Mouse (Mus musculus): Measurements from ENCODE around the gene Zbtb8b.
A peak's percentile ranks its signal among the peaks of the same experiment; 100 is the strongest.

Zbtb8b gene

DNA sequence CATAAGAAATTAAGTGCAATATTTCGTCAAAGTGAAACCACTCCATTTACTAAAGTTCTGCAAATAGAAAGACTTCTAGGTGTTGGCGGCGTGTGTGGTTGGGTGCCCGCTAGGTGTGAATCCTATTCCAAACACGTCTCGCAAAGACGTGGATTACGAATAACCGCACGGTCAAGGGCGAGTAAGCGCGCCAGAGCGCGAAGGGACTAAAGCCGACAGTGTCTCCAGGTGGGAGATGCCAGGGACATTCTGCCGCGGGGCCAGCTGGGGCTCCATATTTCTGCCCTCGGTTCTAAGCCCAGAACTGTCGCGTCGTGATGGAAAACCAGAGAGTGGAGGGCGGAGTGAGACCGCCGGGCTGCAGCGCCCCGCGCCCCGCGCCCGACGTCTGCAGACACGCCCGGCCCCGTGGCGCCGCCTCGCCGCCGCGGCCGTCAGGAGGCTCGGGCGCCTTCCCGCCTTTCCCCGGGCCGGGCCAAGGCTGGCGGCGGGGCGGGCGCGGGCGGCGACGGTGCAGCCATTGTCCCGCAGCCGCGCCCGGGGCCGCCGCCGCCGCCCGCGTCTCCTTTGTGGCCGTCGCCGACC lies 63.6 kb downstream of the Zbtb8b start:
- DNase-seq (ENCODE audit: extremely low spot score, low spot score): peak; percentile 69

DNA sequence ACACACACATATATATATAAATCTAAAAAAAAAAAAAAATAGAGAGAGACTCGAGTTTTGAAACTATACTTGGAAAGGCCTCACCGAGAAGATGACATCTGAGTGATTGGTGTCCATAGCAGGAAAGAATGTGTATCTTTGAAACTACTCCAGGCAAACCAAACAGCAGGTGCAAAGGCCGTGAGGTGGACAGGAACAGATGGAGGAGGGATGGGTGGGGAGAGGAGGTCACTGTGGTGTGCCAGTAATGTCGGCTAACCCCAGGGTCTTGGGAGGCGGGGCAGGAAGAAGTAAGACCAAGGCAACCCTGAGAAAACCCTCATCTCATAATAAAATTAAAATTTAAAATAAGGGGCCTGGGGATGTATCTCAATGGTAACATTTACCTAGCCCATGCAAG lies 64.8 kb downstream of the Zbtb8b start:
- no peak for DNase-seq (ENCODE audit: extremely low spot score, low spot score)

Data from neural tube, embryonic 10.5 days (tissue).